In genomic region chr4:149374662-149375061, GRCm38 (mm10) we compare ENCODE assay signal across 24 mouse cellular contexts. TPM values are rescaled to one million over a fixed set of nuclear protein-coding genes. Genes with fewer than 3 reads are reported as not detected.
DNase-seq lines count a peak whose midpoint lies in the region; TF ChIP-seq lines count a peak whose summit lies in the region.
"Had no signal": no experiment of that assay in that cellular context is flagged by ENCODE, and none has a peak within 500 bp of the region (broad histone marks: within the 10 kb centered on the region; RNA-seq: fewer than 3 reads in every experiment).

No protein-coding gene starts in this region.

- WGBS in cerebellum, adult 2 months = 80% methylated on average over 11 of the region's 11 CpGs

- no peak overlapping the region for H3K27ac ChIP-seq in testis, adult 2 months (ENCODE audit: control insufficient read depth, insufficient read depth, low read depth, low read length)
- H3K27ac ChIP-seq in cerebellum, adult 2 months (ENCODE audit: insufficient read depth, low read length) = no peak overlapping the region
- H3K27ac ChIP-seq: heart, adult 2 months; kidney, postnatal 0 days; liver, embryonic 15.5 days; midbrain, embryonic 10.5 days; neural tube, embryonic 12.5 days; stomach, embryonic 15.5 days had no signal

- no peak overlapping the region for H3ac ChIP-seq in myocyte (ENCODE audit: control insufficient read depth, insufficient read length)

- no peaks in the 10 kb centered on the region for H3K27me3 ChIP-seq in testis, adult 2 months (ENCODE audit: control insufficient read depth, insufficient read depth, low read length)
- no peaks in the 10 kb centered on the region for H3K27me3 ChIP-seq in myocyte (ENCODE audit: control insufficient read depth, insufficient read depth, insufficient read length)
- H3K27me3 ChIP-seq in cerebellum, adult 2 months (ENCODE audit: control insufficient read depth, insufficient read depth, low read length) = no peaks in the 10 kb centered on the region
- H3K27me3 ChIP-seq: heart, embryonic 12.5 days; hindbrain, embryonic 13.5 days; liver, embryonic 15.5 days; midbrain, embryonic 15.5 days; neural tube, embryonic 12.5 days; stomach, embryonic 15.5 days had no signal

- H3K4me2 ChIP-seq in myocyte (ENCODE audit: low read depth) = peak overlapping the region; percentile 42
- H3K4me2 ChIP-seq: heart, embryonic 12.5 days; hindbrain, embryonic 13.5 days; liver, embryonic 15.5 days; lung, embryonic 14.5 days; midbrain, embryonic 15.5 days; neural tube, embryonic 12.5 days; stomach, embryonic 15.5 days had no signal

- TF ChIP-seq CTCF in testis, adult 2 months (IDR thresholded peaks at IDR 0.05; ENCODE audit: control insufficient read depth, insufficient read depth, insufficient replicate concordance, low read depth, low read length) = no peak
- no peak for TF ChIP-seq CTCF in cerebellum, adult 2 months (IDR thresholded peaks at IDR 0.05; ENCODE audit: borderline replicate concordance, insufficient read depth, low read depth, low read length)

- H3K4me1 ChIP-seq in testis, adult 2 months (ENCODE audit: control insufficient read depth, insufficient read depth, low read length) = no peaks in the 10 kb centered on the region
- H3K4me1 ChIP-seq in cerebellum, adult 2 months (ENCODE audit: control insufficient read depth, insufficient read depth, low read length) = no peaks in the 10 kb centered on the region
- H3K4me1 ChIP-seq: liver, embryonic 15.5 days; neural tube, embryonic 12.5 days; stomach, embryonic 15.5 days had no signal

- no peak overlapping the region for H3K4me3 ChIP-seq in testis, adult 2 months (ENCODE audit: control insufficient read depth, low read depth, low read length)
- H3K4me3 ChIP-seq in myocyte = no peak overlapping the region
- H3K4me3 ChIP-seq in cerebellum, adult 2 months (replicated peaks; ENCODE audit: insufficient read depth, low read depth, low read length) = no peak overlapping the region
- H3K4me3 ChIP-seq: heart, adult 2 months; heart, embryonic 12.5 days; hindbrain, embryonic 13.5 days; liver, embryonic 15.5 days; midbrain, embryonic 10.5 days; midbrain, embryonic 15.5 days; neural tube, embryonic 12.5 days; stomach, embryonic 15.5 days had no signal

- no peak for DNase-seq in testis, postnatal 14 days (ENCODE audit: low spot score)
- DNase-seq in thymus, postnatal 14 days = peak; percentile 64
- DNase-seq in cerebellum, adult 2 months = no peak
- DNase-seq in adrenal gland, adult 18-20 months (ENCODE audit: low spot score in 2 of 2) = no peak
- no peak for DNase-seq in spleen, postnatal 36 days (ENCODE audit: low spot score in 2 of 2)
- DNase-seq: adrenal gland, adult 8-10 months; cerebellum, adult 11 months; cerebellum, adult 9-11 months; heart, adult 2 months; heart, postnatal 4 days; kidney, adult 8-10 months; kidney, postnatal 4 days; lung, embryonic 14.5 days; lung, postnatal 14 days had no signal

- peaks cover 2% of the 10 kb centered on the region; the same call in 1 of the 2 replicates for H3K36me3 ChIP-seq in testis, adult 2 months (ENCODE audit: control insufficient read depth, insufficient read depth, low read length)
- peaks cover 36% of the 10 kb centered on the region for H3K36me3 ChIP-seq in myocyte (ENCODE audit: control insufficient read depth, insufficient read depth)

- H3K79me2 ChIP-seq in myocyte (ENCODE audit: control insufficient read depth, insufficient read depth) = peaks cover 7% of the 10 kb centered on the region

- 0 out of 2 replicates have a peak, but pooled peaks have one; percentile 12 for TF ChIP-seq POLR2A in testis, adult 2 months (IDR thresholded peaks at IDR 0.05; ENCODE audit: control insufficient read depth, low read depth, low read length)
- TF ChIP-seq POLR2A in myocyte (IDR thresholded peaks at IDR 0.05; ENCODE audit: insufficient read length, low read depth) = no peak
- TF ChIP-seq POLR2A in cerebellum, adult 2 months (IDR thresholded peaks at IDR 0.05; ENCODE audit: borderline replicate concordance, insufficient read depth, low read length) = no peak

TF ChIP-seq in myocyte, 11 proteins besides CTCF, POLR2A, EP300 and RAD21:
- TF ChIP-seq TCF3 (IDR thresholded peaks at IDR 0.05; ENCODE audit: insufficient read length, low read depth) (peak; percentile 83), MYOD1 (IDR thresholded peaks at IDR 0.05; ENCODE audit: control insufficient read depth in 1 of 3, insufficient read length in 2 of 3, low read depth in 2 of 3) (peak in 2 of 3 experiments; percentile 96 to 97), CEBPB (IDR thresholded peaks at IDR 0.05; ENCODE audit: insufficient read depth, poor library complexity, severe bottlenecking) (no peak), TCF12 (IDR thresholded peaks at IDR 0.05; ENCODE audit: insufficient read depth, poor library complexity, severe bottlenecking) (peak; percentile 55), USF1 (IDR thresholded peaks at IDR 0.05; ENCODE audit: low read depth) (no peak), E2F4 (IDR thresholded peaks at IDR 0.05; ENCODE audit: insufficient read depth) (no peak), MYOG (IDR thresholded peaks at IDR 0.05; ENCODE audit: control insufficient read depth in 1 of 3, insufficient read depth in 1 of 3, insufficient read length in 2 of 3, low read depth in 2 of 3) (peak; percentile 45 to 98 (median 96))

RNA-seq across cellular contexts. Expression of gene Ube4b, which starts 51.9 kb away (rescaled TPM):
- polyA plus RNA-seq in testis, adult 2 months (2012; rRNA removed) = 36.5 and 40.4 TPM in 2 replicates
- polyA plus RNA-seq in myocyte (2012; fragmentation: generic; extraction: Trizol) = 57.4 TPM
- 123 and 132 TPM in 2 replicates for polyA plus RNA-seq in cerebellum, adult 2 months (2012; rRNA removed)
- total RNA-seq in adrenal gland, adult 18-20 months (2021) = 10 to 100 TPM; 59.8 to 71.3 TPM
